Mouse (Mus musculus) liver, postnatal 0 days (tissue): ENCODE data around the gene Celf2. TPM values are rescaled to one million over a fixed set of nuclear protein-coding genes. Genes with fewer than 3 reads are reported as not detected.

Experiments
- ATAC-seq: fragments of 200-750 bp; cut with Nextera tagmentation; 2 replicates; pipeline ENCODE4 v1.8.0; 2017; ENCODE audit warnings: mild to moderate bottlenecking, moderate library complexity
- DNase-seq: peaks from one replicate; pipeline ENCODE4 v3.0.0-alpha.2; 2016
- H3K27ac ChIP-seq: fragments of 300-500 bp; sonication (generic); 2 replicates; pipeline ENCODE4 v1.5.1; 2014; ENCODE audit warnings: antibody characterized with exemption, moderate library complexity, mild to moderate bottlenecking, low read depth
- H3K27me3 ChIP-seq: fragments of 300-500 bp; sonication (generic); 2 replicates; pipeline ENCODE4 v1.6.1; 2014; ENCODE audit warnings: low read length, control low read depth, mixed read lengths; ENCODE audit not compliant: insufficient read depth
- H3K36me3 ChIP-seq: fragments of 300-500 bp; sonication (generic); replicated peaks from 2 replicates; pipeline ENCODE4 v1.6.1; 2014; ENCODE audit warnings: mild to moderate bottlenecking, control low read depth, low read length, moderate library complexity, mixed read lengths; ENCODE audit not compliant: insufficient read depth
- H3K4me1 ChIP-seq: fragments of 300-500 bp; sonication (generic); 2 replicates; pipeline ENCODE4 v1.6.1; 2014; ENCODE audit warnings: antibody characterized with exemption, mild to moderate bottlenecking, control low read depth; ENCODE audit not compliant: insufficient read depth
- H3K4me2 ChIP-seq: fragments of 300-500 bp; sonication (generic); 2 replicates; pipeline ENCODE4 v1.6.1; 2014; ENCODE audit warnings: low read depth, mild to moderate bottlenecking, low read length, moderate library complexity, mixed read lengths
- H3K4me3 ChIP-seq: fragments of 300-500 bp; sonication (generic); 2 replicates; pipeline ENCODE4 v1.5.1; 2014; ENCODE audit warnings: low read depth, low read length
- H3K9ac ChIP-seq: fragments of 300-500 bp; sonication (generic); replicated peaks from 2 replicates; pipeline ENCODE4 v1.6.1; 2014; ENCODE audit warnings: mild to moderate bottlenecking, moderate library complexity
- H3K9me3 ChIP-seq: fragments of 300-500 bp; sonication (generic); 2 replicates; pipeline ENCODE4 v1.6.1; 2016; ENCODE audit warnings: mild to moderate bottlenecking, control low read depth, low read length, mixed read lengths
- CTCF ChIP-seq: sonication (generic); IDR thresholded peaks from 2 replicates; pipeline ENCODE4 v1.5.1; 2016; ENCODE audit warnings: antibody characterized with exemption, low read depth
- EP300 ChIP-seq: IDR thresholded peaks from 2 replicates; pipeline ENCODE4 v1.6.1; 2016; ENCODE audit warnings: antibody characterized with exemption, low read depth, mild to moderate bottlenecking
- WGBS: fragments of 180-500 bp; shearing (Covaris S2); extraction: QIAGEN DNeasy Blood & Tissue Kit; methylation state at CpG from one replicate; pipeline ENCODE4 v1.1.7; 2014; ENCODE audit not compliant: insufficient replicate concordance; 5-methylcytosine and 5-hydroxymethylcytosine counted together
- polyA plus RNA-seq: library from polyadenylated mRNA; unstranded; fragments of >200 nt; fragmentation: Nextera tagmentation; extraction: Ambion mirVana; gene quantifications from 2 replicates; pipeline ENCODE4 v1.2.1, GENCODE M21; 2015

The Celf2 gene
- polyA plus RNA-seq, 1 experiment from 2014 or later, result 13.5 TPM

DNA sequence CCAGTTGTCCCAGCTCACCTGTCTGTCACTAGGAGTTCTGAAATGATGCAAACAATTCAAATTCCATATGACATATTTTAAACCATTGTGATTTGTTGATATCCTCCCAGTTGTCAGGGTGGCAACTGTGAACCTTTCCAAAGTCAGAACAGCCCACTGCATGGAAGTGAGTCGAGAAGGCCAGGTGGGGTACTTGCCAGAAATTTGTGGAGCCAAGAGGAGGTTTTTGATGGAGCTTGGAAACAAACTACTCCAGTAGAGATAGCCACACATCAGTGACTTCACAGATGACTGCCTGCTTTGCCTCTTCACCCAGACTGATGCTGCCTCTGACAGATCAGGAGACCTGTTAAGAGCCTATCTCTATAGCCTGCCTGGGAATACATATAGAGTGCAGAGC lies 287.5 kb downstream of the Celf2 start:
- ATAC-seq (no peak), DNase-seq (no peak)
- no peak overlapping the region for H3K27ac ChIP-seq
- no peak for TF ChIP-seq CTCF
- no peak for TF ChIP-seq EP300
- no peak overlapping the region for H3K9ac ChIP-seq
- H3K36me3 ChIP-seq, result no peaks in the 10 kb centered on the region
- no peaks in the 10 kb centered on the region for H3K4me1 ChIP-seq
- no peaks in the 10 kb centered on the region for H3K9me3 ChIP-seq
- H3K27me3 ChIP-seq, result no peaks in the 10 kb centered on the region
- WGBS, result 77% methylated on average over 1 of the region's 1 CpGs
- no peak overlapping the region for H3K4me2 ChIP-seq
- no peak overlapping the region for H3K4me3 ChIP-seq

DNA sequence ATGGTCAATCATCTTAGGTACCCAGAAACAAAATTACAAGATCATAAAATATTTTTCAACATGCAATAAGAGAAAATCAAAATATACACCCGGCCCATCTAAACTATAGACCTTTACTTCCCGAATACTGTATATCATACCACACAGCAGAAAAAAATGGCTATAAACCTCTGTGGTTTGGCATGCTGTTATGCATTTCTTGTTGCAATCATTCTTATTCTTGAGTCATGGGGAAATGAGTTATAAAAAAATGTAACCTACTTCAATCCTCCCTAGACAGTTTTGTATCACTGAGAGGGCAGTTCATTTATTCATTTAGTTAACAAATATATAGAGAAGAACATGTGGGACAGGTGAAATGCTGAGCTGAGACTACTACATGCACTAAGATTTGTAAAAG lies 291.3 kb downstream of the Celf2 start:
- Histone ChIP-seq H3K27me3 (no peaks in the 10 kb centered on the region), H3K9ac (no peak overlapping the region), H3K4me3 (no peak overlapping the region), H3K9me3 (no peaks in the 10 kb centered on the region), H3K4me1 (no peaks in the 10 kb centered on the region), H3K27ac (no peak overlapping the region), H3K36me3 (no peaks in the 10 kb centered on the region), H3K4me2 (no peak overlapping the region)
- DNase-seq (no peak), ATAC-seq (no peak)
- TF ChIP-seq CTCF (no peak), EP300 (no peak)
- 89% methylated on average over 2 of the region's 2 CpGs for WGBS

- no peak overlapping the region for H3K4me2 ChIP-seq
- no peaks in the 10 kb centered on the region for H3K27me3 ChIP-seq
- no peaks in the 10 kb centered on the region for H3K9me3 ChIP-seq
- no peak for ATAC-seq
- 78% methylated on average over 15 of the region's 15 CpGs for WGBS
- H3K36me3 ChIP-seq, result no peaks in the 10 kb centered on the region
- no peak for DNase-seq
- no peak overlapping the region for H3K9ac ChIP-seq
- H3K4me3 ChIP-seq, result no peak overlapping the region
- no peak for TF ChIP-seq CTCF
- no peak for TF ChIP-seq EP300
- H3K4me1 ChIP-seq, result no peaks in the 10 kb centered on the region
- no peak overlapping the region for H3K27ac ChIP-seq
These were observed 301.5 kb downstream of the Celf2 start for GRCm38 (mm10) chr2:7207691-7208504.

DNA sequence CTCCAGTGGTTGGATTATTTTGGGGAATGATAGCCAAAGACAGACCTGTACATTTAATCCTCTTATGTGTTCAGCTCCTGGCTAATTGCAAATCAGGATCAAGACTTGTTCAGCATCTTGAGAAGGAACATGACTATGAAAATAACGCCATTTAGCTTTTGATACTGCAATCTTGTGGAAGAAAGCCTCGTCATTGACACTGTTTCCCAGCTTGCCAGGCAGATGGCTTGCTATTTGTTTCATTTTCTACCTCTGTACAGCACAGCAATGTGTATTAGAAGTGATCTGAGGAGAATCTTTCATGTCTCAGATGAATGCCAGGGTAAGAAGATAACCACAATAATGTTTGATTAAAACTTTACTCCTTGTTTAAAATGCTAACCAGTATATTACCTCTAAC lies 315.9 kb downstream of the Celf2 start:
- 68% methylated on average over 2 of the region's 2 CpGs for WGBS
- Histone ChIP-seq H3K4me3 (no peak overlapping the region), H3K4me2 (no peak overlapping the region), H3K27me3 (no peaks in the 10 kb centered on the region), H3K9ac (no peak overlapping the region), H3K9me3 (no peaks in the 10 kb centered on the region), H3K27ac (no peak overlapping the region), H3K36me3 (no peaks in the 10 kb centered on the region), H3K4me1 (no peaks in the 10 kb centered on the region)
- ATAC-seq (no peak), DNase-seq (no peak)
- TF ChIP-seq CTCF (no peak), EP300 (no peak)

- no peak for ATAC-seq
- 52% methylated on average over 1 of the region's 1 CpGs for WGBS
- no peak for DNase-seq
- no peak overlapping the region for H3K9ac ChIP-seq
- H3K4me2 ChIP-seq, result no peak overlapping the region
- H3K4me3 ChIP-seq, result no peak overlapping the region
- no peaks in the 10 kb centered on the region for H3K9me3 ChIP-seq
- TF ChIP-seq EP300 (no peak), CTCF (no peak)
- no peaks in the 10 kb centered on the region for H3K4me1 ChIP-seq
- H3K27ac ChIP-seq, result no peak overlapping the region
- H3K36me3 ChIP-seq, result no peaks in the 10 kb centered on the region
- no peaks in the 10 kb centered on the region for H3K27me3 ChIP-seq
These were observed 330.2 kb downstream of the Celf2 start for GRCm38 (mm10) chr2:7179186-7179585.

DNA sequence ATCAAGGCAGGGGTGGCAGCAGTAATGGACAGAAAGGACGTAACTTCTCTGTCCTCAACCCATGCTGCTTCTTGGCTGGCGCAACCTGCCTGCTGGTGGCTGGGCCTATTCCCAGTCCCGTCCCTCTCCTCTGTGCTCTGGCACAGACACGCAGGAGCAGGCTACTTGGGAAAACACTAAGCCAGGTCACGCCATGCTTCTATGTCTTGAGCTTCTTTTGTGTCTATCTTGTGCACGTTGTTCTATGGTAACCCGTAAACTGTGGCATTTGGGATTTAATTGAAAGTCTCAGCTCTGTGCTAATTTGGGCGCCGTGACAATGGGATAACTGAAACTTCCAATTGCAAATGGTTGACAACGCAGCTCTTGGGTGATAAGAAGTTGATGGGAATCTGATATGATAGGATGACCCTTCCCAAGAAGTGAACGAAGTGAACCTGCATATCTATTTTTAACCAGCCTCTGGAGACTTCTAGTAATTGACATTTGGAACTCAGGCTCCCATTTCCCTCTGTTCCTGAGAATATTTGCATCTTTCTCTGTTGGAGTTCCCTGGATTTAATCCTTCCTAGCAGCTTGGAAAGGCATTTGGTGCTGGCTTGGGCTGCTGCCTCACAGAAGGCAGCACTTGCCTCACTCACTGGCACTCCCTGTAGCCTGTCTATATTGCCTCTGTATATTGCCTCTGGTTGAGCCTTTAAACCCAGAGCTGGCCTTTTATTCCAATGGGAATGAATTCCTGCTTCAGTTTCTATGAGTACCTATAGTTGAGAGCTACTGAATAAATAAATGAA lies 335.9 kb downstream of the Celf2 start:
- Histone ChIP-seq H3K9me3 (no peaks in the 10 kb centered on the region), H3K4me2 (no peak overlapping the region), H3K9ac (no peak overlapping the region), H3K27ac (no peak overlapping the region), H3K27me3 (no peaks in the 10 kb centered on the region), H3K4me3 (no peak overlapping the region), H3K36me3 (no peaks in the 10 kb centered on the region), H3K4me1 (no peaks in the 10 kb centered on the region)
- ATAC-seq (no peak), DNase-seq (no peak)
- TF ChIP-seq EP300, result no peak
- TF ChIP-seq CTCF, result no peak
- 75% methylated on average over 11 of the region's 11 CpGs for WGBS
